Comparison of ENCODE assay signal across 9 mouse cellular contexts in the genomic region with DNA sequence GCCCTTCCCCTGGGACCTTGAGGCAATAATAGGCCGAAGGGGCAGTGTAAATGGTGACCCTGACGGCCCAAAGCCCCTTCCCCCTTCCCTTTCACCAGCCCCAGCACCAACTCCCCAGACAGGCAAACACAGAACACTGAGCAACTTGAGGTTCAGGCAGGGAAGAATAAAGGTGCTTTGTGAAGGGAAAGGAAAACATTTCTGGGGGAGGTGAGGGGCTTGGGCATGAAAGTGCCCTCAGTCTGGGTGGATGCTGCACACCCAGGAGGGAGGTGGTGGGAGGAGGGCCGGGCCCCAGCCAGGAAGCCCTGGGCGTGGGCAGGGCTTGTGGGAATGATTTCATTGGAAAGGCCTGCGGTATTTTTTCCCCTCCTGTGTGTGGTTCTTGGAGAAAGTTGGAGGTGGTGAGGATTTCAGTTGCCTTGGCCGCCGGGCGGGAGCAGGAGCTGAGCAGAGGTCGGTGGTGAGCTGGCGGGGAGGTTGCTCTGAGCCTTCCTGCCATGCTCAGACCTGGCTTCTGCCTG. TPM values are rescaled to one million over a fixed set of nuclear protein-coding genes. Genes with fewer than 3 reads are reported as not detected.
DNase-seq lines count a peak whose midpoint lies in the region; ATAC-seq and TF ChIP-seq lines count a peak whose summit lies in the region.
"Had no signal": no experiment of that assay in that cellular context is flagged by ENCODE, and none has a peak within 500 bp of the region (broad histone marks: within the 10 kb centered on the region; RNA-seq: fewer than 3 reads in every experiment).

No protein-coding gene starts in this region.

- H3K27ac ChIP-seq in midbrain, embryonic 12.5 days (replicated peaks) = peak overlapping the region; percentile 46; the same call in 1 of the 2 replicates
- H3K27ac ChIP-seq in midbrain, postnatal 0 days (ENCODE audit: low read depth, low read length) = no peak overlapping the region
- H3K27ac ChIP-seq in embryonic facial prominence, embryonic 12.5 days = peak overlapping the region; percentile 93
- peak overlapping the region; percentile 67 to 85 for H3K27ac ChIP-seq in heart, embryonic 14.5 days (replicated peaks in 1 of 2; ENCODE audit: control insufficient read depth in 1 of 2, insufficient read depth in 1 of 2, low read depth in 2 of 2, low read length in 2 of 2)
- H3K27ac ChIP-seq in liver, postnatal 0 days (ENCODE audit: low read depth) = no peak overlapping the region
- H3K27ac ChIP-seq: liver, embryonic 15.5 days had no signal

- H3K4me1 ChIP-seq in midbrain, embryonic 12.5 days = 0 out of 2 replicates have a peak, but pooled peaks cover 5% of the 10 kb centered on the region
- no peaks in the 10 kb centered on the region for H3K4me1 ChIP-seq in midbrain, postnatal 0 days (ENCODE audit: insufficient read depth, low read length)
- H3K4me1 ChIP-seq in embryonic facial prominence, embryonic 12.5 days = peaks cover 33% of the 10 kb centered on the region
- H3K4me1 ChIP-seq in heart, embryonic 14.5 days (ENCODE audit: control insufficient read depth in 2 of 2, insufficient read depth in 2 of 2, low read length in 2 of 2) = peaks cover 26 to 29% of the 10 kb centered on the region in 2 experiments
- H3K4me1 ChIP-seq in liver, postnatal 0 days (ENCODE audit: insufficient read depth) = no peaks in the 10 kb centered on the region
- H3K4me1 ChIP-seq: liver, embryonic 15.5 days had no signal

- TF ChIP-seq CTCF in midbrain, postnatal 0 days (IDR thresholded peaks at IDR 0.05) = no peak
- TF ChIP-seq CTCF in liver, postnatal 0 days (IDR thresholded peaks at IDR 0.05; ENCODE audit: low read depth) = no peak

- peaks cover 54% of the 10 kb centered on the region for H3K36me3 ChIP-seq in midbrain, embryonic 12.5 days
- H3K36me3 ChIP-seq in midbrain, postnatal 0 days (ENCODE audit: insufficient read depth, low read length) = peaks cover 35% of the 10 kb centered on the region
- peaks cover 12% of the 10 kb centered on the region for H3K36me3 ChIP-seq in embryonic facial prominence, embryonic 12.5 days
- peaks cover 10% of the 10 kb centered on the region for H3K36me3 ChIP-seq in heart, embryonic 14.5 days (ENCODE audit: control insufficient read depth, insufficient read depth, low read length)
- peaks cover 43% of the 10 kb centered on the region for H3K36me3 ChIP-seq in liver, postnatal 0 days (replicated peaks; ENCODE audit: insufficient read depth, low read length)

- no peak for TF ChIP-seq EP300 in liver, postnatal 0 days (IDR thresholded peaks at IDR 0.05; ENCODE audit: low read depth)

- no peak overlapping the region for H3K4me2 ChIP-seq in midbrain, embryonic 12.5 days (replicated peaks)
- H3K4me2 ChIP-seq in midbrain, postnatal 0 days (ENCODE audit: low read depth, low read length, poor library complexity, severe bottlenecking) = no peak overlapping the region
- H3K4me2 ChIP-seq in embryonic facial prominence, embryonic 12.5 days (replicated peaks) = peak overlapping the region; percentile 34
- peak overlapping the region; percentile 40 for H3K4me2 ChIP-seq in heart, embryonic 14.5 days (ENCODE audit: low read length)
- H3K4me2 ChIP-seq in liver, postnatal 0 days (ENCODE audit: low read depth, low read length) = no peak overlapping the region
- H3K4me2 ChIP-seq: liver, embryonic 15.5 days had no signal

- no peak for ATAC-seq in midbrain, embryonic 12.5 days (ENCODE audit: low FRiP score, low read depth)
- no peak for ATAC-seq in midbrain, postnatal 0 days (ENCODE audit: low FRiP score)
- ATAC-seq in embryonic facial prominence, embryonic 12.5 days (ENCODE audit: insufficient number of reproducible peaks, insufficient read depth, low FRiP score, low TSS enrichment) = peak; percentile 79; the same call in 1 of the 2 replicates
- no peak for ATAC-seq in heart, embryonic 14.5 days (ENCODE audit: insufficient number of reproducible peaks, insufficient read depth, low FRiP score, low read depth)
- no peak for ATAC-seq in inflammation-experienced regulatory T-cells, adult 6 months
- no peak for ATAC-seq in liver, postnatal 0 days
- no peak for ATAC-seq in CD4-positive, CD25-positive, alpha-beta regulatory T cell, adult 4 months

- no peaks in the 10 kb centered on the region for H3K27me3 ChIP-seq in midbrain, embryonic 12.5 days
- no peaks in the 10 kb centered on the region for H3K27me3 ChIP-seq in midbrain, postnatal 0 days (ENCODE audit: insufficient read depth, low read length)
- H3K27me3 ChIP-seq in embryonic facial prominence, embryonic 12.5 days = no peaks in the 10 kb centered on the region
- no peaks in the 10 kb centered on the region for H3K27me3 ChIP-seq in heart, embryonic 14.5 days (ENCODE audit: control insufficient read depth, insufficient read depth, low read length)
- no peaks in the 10 kb centered on the region for H3K27me3 ChIP-seq in liver, postnatal 0 days (ENCODE audit: insufficient read depth, low read length)
- H3K27me3 ChIP-seq: liver, embryonic 15.5 days had no signal

- no peak overlapping the region for H3K4me3 ChIP-seq in midbrain, embryonic 12.5 days
- H3K4me3 ChIP-seq in midbrain, postnatal 0 days (ENCODE audit: low read depth, low read length) = no peak overlapping the region
- H3K4me3 ChIP-seq in embryonic facial prominence, embryonic 12.5 days = peak overlapping the region; percentile 30
- H3K4me3 ChIP-seq in heart, embryonic 14.5 days (ENCODE audit: control insufficient read depth in 1 of 2, insufficient read depth in 1 of 2, low read depth in 1 of 2, low read length in 2 of 2) = peak overlapping the region; percentile 11 to 14; a peak in 2 of 4 replicates
- H3K4me3 ChIP-seq in liver, postnatal 0 days (ENCODE audit: low read depth, low read length) = no peak overlapping the region
- H3K4me3 ChIP-seq: liver, embryonic 15.5 days had no signal

- no peak for DNase-seq in midbrain, postnatal 0 days (ENCODE audit: low spot score)
- DNase-seq in lung, postnatal 10 days = peak; percentile 28
- no peak for DNase-seq in liver, postnatal 0 days

- H3K9ac ChIP-seq in midbrain, embryonic 12.5 days (replicated peaks) = no peak overlapping the region
- no peak overlapping the region for H3K9ac ChIP-seq in midbrain, postnatal 0 days (replicated peaks; ENCODE audit: low read length, poor library complexity, severe bottlenecking)
- peak overlapping the region; percentile 7; the same call in 1 of the 2 replicates for H3K9ac ChIP-seq in embryonic facial prominence, embryonic 12.5 days
- H3K9ac ChIP-seq in heart, embryonic 14.5 days (ENCODE audit: low read length) = peak overlapping the region; percentile 54; the same call in 1 of the 2 replicates
- H3K9ac ChIP-seq in liver, postnatal 0 days (replicated peaks) = no peak overlapping the region
- H3K9ac ChIP-seq: liver, embryonic 15.5 days had no signal

- 81% methylated on average over 10 of the region's 10 CpGs for WGBS in midbrain, embryonic 12.5 days
- WGBS in midbrain, postnatal 0 days = 82% methylated on average over 10 of the region's 10 CpGs
- 17% methylated on average over 10 of the region's 10 CpGs for WGBS in embryonic facial prominence, embryonic 12.5 days
- 42% methylated on average over 10 of the region's 10 CpGs for WGBS in heart, embryonic 14.5 days
- 72% methylated on average over 10 of the region's 10 CpGs for WGBS in liver, postnatal 0 days (ENCODE audit: insufficient replicate concordance)

- H3K9me3 ChIP-seq in midbrain, embryonic 12.5 days = no peaks in the 10 kb centered on the region
- no peaks in the 10 kb centered on the region for H3K9me3 ChIP-seq in midbrain, postnatal 0 days (ENCODE audit: low read length)
- H3K9me3 ChIP-seq in embryonic facial prominence, embryonic 12.5 days = no peaks in the 10 kb centered on the region
- H3K9me3 ChIP-seq in heart, embryonic 14.5 days (ENCODE audit: control insufficient read depth, low read length) = no peaks in the 10 kb centered on the region
- H3K9me3 ChIP-seq in liver, postnatal 0 days (ENCODE audit: low read length) = no peaks in the 10 kb centered on the region
- H3K9me3 ChIP-seq: liver, embryonic 15.5 days had no signal

RNA-seq across cellular contexts. Expression of a gene that starts 43.6 kb away (rescaled TPM):
- polyA plus RNA-seq in midbrain, embryonic 12.5 days (2016; fragmentation: Nextera tagmentation; extraction: Ambion mirVana) = 278 and 283 TPM in 2 replicates
- 38.2 and 40.5 TPM in 2 replicates for total RNA-seq in midbrain, postnatal 0 days (2014; rRNA removed)
- polyA plus RNA-seq in midbrain, postnatal 0 days (2015; fragmentation: Nextera tagmentation; extraction: Ambion mirVana) = 257 and 268 TPM in 2 replicates
- 328 and 342 TPM in 2 replicates for polyA plus RNA-seq in embryonic facial prominence, embryonic 12.5 days (2016; fragmentation: Nextera tagmentation; extraction: Ambion mirVana)
- polyA plus RNA-seq in heart, embryonic 14.5 days (2014; fragmentation: Nextera tagmentation; extraction: Ambion mirVana) = 176 and 179 TPM in 2 replicates
- 100 to 1,000 TPM; 112 to 157 (median 126) TPM for polyA plus RNA-seq in inflammation-experienced regulatory T-cells, adult 6 months (2017; shearing (Covaris generic))
- polyA plus RNA-seq in liver, postnatal 0 days (2015; fragmentation: Nextera tagmentation; extraction: Ambion mirVana) = 89.8 and 96.5 TPM in 2 replicates
- 100 to 1,000 TPM; 116 to 125 TPM for polyA plus RNA-seq in CD4-positive, CD25-positive, alpha-beta regulatory T cell, adult 4 months (2017; shearing (Covaris generic))

Comparison
In these comparisons a context has a peak if more than half of its experiments do, and no peak if none do; other contexts are left out.
1. H3K27ac ChIP-seq: peak in midbrain, embryonic 12.5 days (single experiment), embryonic facial prominence, embryonic 12.5 days (single experiment) and heart, embryonic 14.5 days (2 of 2); none in midbrain, postnatal 0 days (single experiment) and liver, postnatal 0 days (single experiment).
2. H3K4me2 ChIP-seq: peak in embryonic facial prominence, embryonic 12.5 days (single experiment) and heart, embryonic 14.5 days (single experiment); none in midbrain, embryonic 12.5 days (single experiment), midbrain, postnatal 0 days (single experiment) and liver, postnatal 0 days (single experiment).
3. H3K4me3 ChIP-seq: peak in embryonic facial prominence, embryonic 12.5 days (single experiment) and heart, embryonic 14.5 days (2 of 2); none in midbrain, embryonic 12.5 days (single experiment), midbrain, postnatal 0 days (single experiment) and liver, postnatal 0 days (single experiment).
4. H3K9ac ChIP-seq: peak in embryonic facial prominence, embryonic 12.5 days (single experiment) and heart, embryonic 14.5 days (single experiment); none in midbrain, embryonic 12.5 days (single experiment), midbrain, postnatal 0 days (single experiment) and liver, postnatal 0 days (single experiment).